Mouse (Mus musculus) neural tube, embryonic 11.5 days (tissue): ENCODE results near the gene Psd4. TPM values are rescaled to one million over a fixed set of nuclear protein-coding genes. Genes with fewer than 3 reads are reported as not detected.

ENCODE experiments used
- ATAC-seq: fragments of 200-750 bp; cut with Nextera tagmentation; 2 replicates; pipeline ENCODE4 v1.8.0; 2017; ENCODE audit warnings: moderate number of reproducible peaks, mild to moderate bottlenecking, moderate TSS enrichment, moderate library complexity; ENCODE audit not compliant: insufficient read depth, low FRiP score, low TSS enrichment
- DNase-seq: peaks from one replicate; pipeline ENCODE4 v3.0.0-alpha.2; 2015; ENCODE audit warnings: low spot score
- H3K27ac ChIP-seq: fragments of 300-500 bp; sonication (generic); 2 replicates; pipeline ENCODE4 v1.5.1; 2014; ENCODE audit warnings: low read depth, mild to moderate bottlenecking, low read length
- H3K27me3 ChIP-seq: fragments of 300-500 bp; sonication (generic); 2 replicates; pipeline ENCODE4 v1.6.1; 2014; ENCODE audit warnings: mild to moderate bottlenecking, low read length, mixed read lengths; ENCODE audit not compliant: control insufficient read depth, insufficient read depth
- H3K36me3 ChIP-seq: fragments of 300-500 bp; sonication (generic); 2 replicates; pipeline ENCODE4 v1.6.1; 2014; ENCODE audit warnings: mild to moderate bottlenecking, low read length, moderate library complexity, mixed read lengths; ENCODE audit not compliant: control insufficient read depth, insufficient read depth
- H3K4me1 ChIP-seq: fragments of 300-500 bp; sonication (generic); 2 replicates; pipeline ENCODE4 v1.6.1; 2014; ENCODE audit warnings: low read length, mixed read lengths; ENCODE audit not compliant: control insufficient read depth, insufficient read depth
- H3K4me2 ChIP-seq: fragments of 300-500 bp; sonication (generic); 2 replicates; pipeline ENCODE4 v1.6.1; 2014; ENCODE audit warnings: low read depth, mild to moderate bottlenecking, moderate library complexity
- H3K4me3 ChIP-seq: fragments of 300-500 bp; sonication (generic); 2 replicates; pipeline ENCODE4 v1.5.1; 2014; ENCODE audit warnings: low read depth, low read length
- H3K9ac ChIP-seq: fragments of 300-500 bp; sonication (generic); 2 replicates; pipeline ENCODE4 v1.6.1; 2014; ENCODE audit warnings: mild to moderate bottlenecking, low read length
- H3K9me3 ChIP-seq: fragments of 300-500 bp; sonication (generic); 2 replicates; pipeline ENCODE4 v1.6.1; 2016; ENCODE audit warnings: low read length; ENCODE audit not compliant: control insufficient read depth
- WGBS: fragments of 180-500 bp; shearing (Covaris S2); extraction: QIAGEN DNeasy Blood & Tissue Kit; methylation state at CpG from one replicate; pipeline ENCODE4 v1.1.7; 2014; 5-methylcytosine and 5-hydroxymethylcytosine counted together
- polyA plus RNA-seq: library from polyadenylated mRNA; unstranded; fragments of >200 nt; fragmentation: Nextera tagmentation; extraction: Ambion mirVana; gene quantifications from 2 replicates; pipeline ENCODE4 v1.2.1, GENCODE M21; 2014

The Psd4 gene
- polyA plus RNA-seq, 1 experiment from 2014 or later, result 0.65 TPM

GRCm38 (mm10) chr2:24382456-24383230 is 15.3 kb downstream of the Psd4 start:
- Histone ChIP-seq H3K27ac (no peak overlapping the region), H3K4me3 (no peak overlapping the region), H3K4me2 (no peak overlapping the region), H3K4me1 (no peaks in the 10 kb centered on the region), H3K36me3 (no peaks in the 10 kb centered on the region), H3K27me3 (no peaks in the 10 kb centered on the region), H3K9me3 (no peaks in the 10 kb centered on the region), H3K9ac (no peak overlapping the region)
- DNase-seq (no peak), ATAC-seq (no peak)
- WGBS, result 80% methylated on average over 9 of the region's 9 CpGs

- H3K27me3 ChIP-seq, result no peaks in the 10 kb centered on the region
- no peak overlapping the region for H3K9ac ChIP-seq
- H3K4me2 ChIP-seq, result no peak overlapping the region
- DNase-seq (no peak), ATAC-seq (no peak)
- H3K9me3 ChIP-seq, result no peaks in the 10 kb centered on the region
- H3K36me3 ChIP-seq, result no peaks in the 10 kb centered on the region
- H3K27ac ChIP-seq, result no peak overlapping the region
- no peak overlapping the region for H3K4me3 ChIP-seq
- 81% methylated on average over 3 of the region's 3 CpGs for WGBS
- no peaks in the 10 kb centered on the region for H3K4me1 ChIP-seq
Observed at GRCm38 (mm10) chr2:24383636-24384035, 16.3 kb downstream of the Psd4 start.

GRCm38 (mm10) chr2:24384393-24384792 is 17.0 kb downstream of the Psd4 start:
- Histone ChIP-seq H3K9ac (no peak overlapping the region), H3K9me3 (no peaks in the 10 kb centered on the region), H3K4me3 (no peak overlapping the region), H3K36me3 (no peaks in the 10 kb centered on the region), H3K27ac (no peak overlapping the region), H3K4me2 (no peak overlapping the region), H3K4me1 (no peaks in the 10 kb centered on the region), H3K27me3 (no peaks in the 10 kb centered on the region)
- ATAC-seq (no peak), DNase-seq (no peak)

- Histone ChIP-seq H3K4me2 (no peak overlapping the region), H3K9me3 (no peaks in the 10 kb centered on the region), H3K4me1 (no peaks in the 10 kb centered on the region), H3K27me3 (no peaks in the 10 kb centered on the region), H3K4me3 (no peak overlapping the region), H3K36me3 (no peaks in the 10 kb centered on the region), H3K9ac (no peak overlapping the region), H3K27ac (no peak overlapping the region)
- WGBS, result 85% methylated on average over 14 of the region's 14 CpGs
- DNase-seq (no peak), ATAC-seq (no peak)
Observed at GRCm38 (mm10) chr2:24385111-24385961, 18.0 kb downstream of the Psd4 start.

- Histone ChIP-seq H3K4me3 (no peak overlapping the region), H3K9me3 (no peaks in the 10 kb centered on the region), H3K4me1 (no peaks in the 10 kb centered on the region), H3K36me3 (no peaks in the 10 kb centered on the region), H3K9ac (no peak overlapping the region), H3K4me2 (no peak overlapping the region), H3K27ac (no peak overlapping the region), H3K27me3 (no peaks in the 10 kb centered on the region)
- ATAC-seq (no peak), DNase-seq (no peak)
- WGBS, result 85% methylated on average over 21 of the region's 21 CpGs
Observed at GRCm38 (mm10) chr2:24386158-24386963, 19.0 kb downstream of the Psd4 start.

- no peaks in the 10 kb centered on the region for H3K4me1 ChIP-seq
- no peak for ATAC-seq
Observed at GRCm38 (mm10) chr2:24386964-24387320, 19.6 kb downstream of the Psd4 start.

GRCm38 (mm10) chr2:24387361-24388283 is 20.2 kb downstream of the Psd4 start:
- Histone ChIP-seq H3K4me2 (no peak overlapping the region), H3K4me1 (no peaks in the 10 kb centered on the region), H3K27me3 (no peaks in the 10 kb centered on the region), H3K4me3 (no peak overlapping the region), H3K27ac (no peak overlapping the region), H3K9ac (no peak overlapping the region), H3K36me3 (no peaks in the 10 kb centered on the region), H3K9me3 (no peaks in the 10 kb centered on the region)
- ATAC-seq (no peak), DNase-seq (no peak)
- WGBS, result 87% methylated on average over 4 of the region's 4 CpGs

More at GRCm38 (mm10) chr2:24386964-24387320, 19.6 kb downstream of the Psd4 start:
- Histone ChIP-seq H3K4me3 (no peak overlapping the region), H3K36me3 (no peaks in the 10 kb centered on the region), H3K9me3 (no peaks in the 10 kb centered on the region), H3K27ac (no peak overlapping the region), H3K27me3 (no peaks in the 10 kb centered on the region), H3K9ac (no peak overlapping the region), H3K4me2 (no peak overlapping the region)
- DNase-seq, result no peak
- WGBS, result 82% methylated on average over 2 of the region's 2 CpGs

- Histone ChIP-seq H3K9ac (no peak overlapping the region), H3K4me1 (no peaks in the 10 kb centered on the region), H3K27ac (no peak overlapping the region), H3K27me3 (no peaks in the 10 kb centered on the region), H3K4me3 (no peak overlapping the region), H3K9me3 (no peaks in the 10 kb centered on the region), H3K4me2 (no peak overlapping the region), H3K36me3 (no peaks in the 10 kb centered on the region)
- ATAC-seq (no peak), DNase-seq (no peak)
- 82% methylated on average over 2 of the region's 2 CpGs for WGBS
Observed at GRCm38 (mm10) chr2:24393251-24393650, 25.9 kb downstream of the Psd4 start.
